Comparison of ENCODE assay signal across 8 mouse cellular contexts in the genomic region with DNA sequence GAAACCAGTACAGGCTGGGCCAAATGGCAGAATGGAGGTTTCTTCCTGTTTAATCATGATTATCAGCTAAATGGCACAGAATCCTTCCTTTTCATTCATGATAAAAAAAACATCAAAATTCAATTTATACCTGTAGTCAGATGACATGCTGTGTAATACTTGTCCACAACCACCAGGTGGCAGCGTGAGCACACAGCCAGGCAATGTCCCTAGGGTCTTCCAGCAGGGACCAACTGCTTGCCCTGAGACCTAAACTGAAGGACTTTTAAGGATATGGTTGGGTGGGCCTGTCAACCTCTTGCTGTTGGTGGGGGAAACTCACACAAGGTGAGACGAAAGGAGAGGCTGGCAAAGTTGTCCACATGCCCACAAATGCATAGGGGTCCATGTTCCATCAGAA. TPM values are rescaled to one million over a fixed set of nuclear protein-coding genes. Genes with fewer than 3 reads are reported as not detected.
A peak's percentile ranks its signal among the peaks of the same experiment; 100 is the strongest.
DNase-seq lines count a peak whose midpoint lies in the region; ATAC-seq lines count a peak whose summit lies in the region.

No protein-coding gene starts in this region.

- WGBS in hindbrain, embryonic 14.5 days, result 6% methylated on average over 2 of the region's 2 CpGs

- no peak for ATAC-seq in hindbrain, embryonic 14.5 days (ENCODE audit: low FRiP score)

- H3K4me2 ChIP-seq in hindbrain, embryonic 14.5 days (replicated peaks), result no peak overlapping the region

- no peak overlapping the region for H3K4me3 ChIP-seq in hindbrain, embryonic 14.5 days (replicated peaks; ENCODE audit: low read length)

- no peaks in the 10 kb centered on the region for H3K9me3 ChIP-seq in hindbrain, embryonic 14.5 days (ENCODE audit: control insufficient read depth, low read length)

- peaks cover 32% of the 10 kb centered on the region for H3K36me3 ChIP-seq in hindbrain, embryonic 14.5 days (replicated peaks; ENCODE audit: control insufficient read depth, insufficient read depth)

- no peaks in the 10 kb centered on the region for H3K27me3 ChIP-seq in hindbrain, embryonic 14.5 days (ENCODE audit: control insufficient read depth, insufficient read depth, low read length)

- 0 out of 2 replicates have a peak overlapping the region, but pooled peaks have one; percentile 14 for H3K9ac ChIP-seq in hindbrain, embryonic 14.5 days

- H3K4me1 ChIP-seq in hindbrain, embryonic 14.5 days (replicated peaks; ENCODE audit: control insufficient read depth, insufficient read depth, low read length), result no peaks in the 10 kb centered on the region; the same call in 1 of the 2 replicates

- DNase-seq in cerebellum, postnatal 14 days, result peak; percentile 82 to 83
- DNase-seq in cerebellum, adult 11 months, result no peak
- DNase-seq in right cerebral cortex, postnatal 25 days, result peak; percentile 48
- DNase-seq in right cerebral cortex, postnatal 36 days (ENCODE audit: low spot score in 2 of 2), result no peak
- DNase-seq in embryo, embryonic 11.5 days (ENCODE audit: low read depth, low spot score), result peak; percentile 53
- DNase-seq in hindbrain, embryonic 14.5 days (ENCODE audit: low spot score), result peak; percentile 84
- peak; percentile 24 for DNase-seq in lung, postnatal 25 days (ENCODE audit: low spot score)
- peak; percentile 27 for DNase-seq in spleen, adult 12 weeks (ENCODE audit: low spot score)

- peak overlapping the region; percentile 60; the same call in 1 of the 2 replicates for H3K27ac ChIP-seq in hindbrain, embryonic 14.5 days

RNA-seq across cellular contexts. Expression of gene Ndufaf8, which starts 12.3 kb away (rescaled TPM):
- polyA plus RNA-seq in hindbrain, embryonic 14.5 days (2014; fragmentation: Nextera tagmentation; extraction: Ambion mirVana), result 47.5 and 62.8 TPM in 2 replicates

RNA-seq across cellular contexts. Expression of gene Tepsin, which starts 12.5 kb away (rescaled TPM):
- polyA plus RNA-seq in hindbrain, embryonic 14.5 days (2014; fragmentation: Nextera tagmentation; extraction: Ambion mirVana), result 17.7 and 20.1 TPM in 2 replicates

RNA-seq across cellular contexts. Expression of gene Cep131, which starts 24.4 kb away (rescaled TPM):
- 27.8 and 28.1 TPM in 2 replicates for polyA plus RNA-seq in hindbrain, embryonic 14.5 days (2014; fragmentation: Nextera tagmentation; extraction: Ambion mirVana)

RNA-seq across cellular contexts. Expression of gene Slc38a10, which starts 40.1 kb away (rescaled TPM):
- polyA plus RNA-seq in hindbrain, embryonic 14.5 days (2014; fragmentation: Nextera tagmentation; extraction: Ambion mirVana), result 92.9 and 93.8 TPM in 2 replicates

Comparison
In these comparisons a context has a peak if more than half of its experiments do, and no peak if none do; other contexts are left out.
1. DNase-seq: peak in cerebellum, postnatal 14 days (2 of 2), right cerebral cortex, postnatal 25 days (single experiment), embryo, embryonic 11.5 days (single experiment), hindbrain, embryonic 14.5 days (single experiment), lung, postnatal 25 days (single experiment) and spleen, adult 12 weeks (single experiment); none in cerebellum, adult 11 months (single experiment) and right cerebral cortex, postnatal 36 days (0 of 2).